Mouse (Mus musculus) MEL (cell line): ENCODE measurements around the gene Prdm16. TPM values are rescaled to one million over a fixed set of nuclear protein-coding genes. Genes with fewer than 3 reads are reported as not detected.

Source experiments
- DNase-seq: peaks from one replicate; pipeline ENCODE4 v3.0.0; 2011; ENCODE audit warnings: low read depth, low spot score
- H3K27ac ChIP-seq: 2 replicates; pipeline ENCODE4 v1.5.1; 2012; ENCODE audit warnings: low read depth, mild to moderate bottlenecking, control low read depth, low read length, moderate library complexity; ENCODE audit not compliant: control insufficient read depth
- H3K27me3 ChIP-seq, 2 experiments: fragments of 150-350 bp in 1 of 2; sonication (generic) in 1 of 2; 2 replicates each; pipeline ENCODE4 v1.6.1; 2012; ENCODE audit warnings: low read length in 2 of 2, mild to moderate bottlenecking in 2 of 2, improper control_type of control experiment in 1 of 2, moderate library complexity in 1 of 2; ENCODE audit not compliant: insufficient read depth in 2 of 2, control insufficient read depth in 1 of 2
- H3K36me3 ChIP-seq, 2 experiments: 2 replicates each; pipeline ENCODE4 v1.6.1; 2012 to 2014; ENCODE audit warnings: low read length in 2 of 2, improper control_type of control experiment in 1 of 2, inconsistent platforms in 1 of 2, mild to moderate bottlenecking in 1 of 2; ENCODE audit not compliant: insufficient read depth in 2 of 2, control insufficient read depth in 1 of 2
- H3K4me1 ChIP-seq, 2 experiments: fragments of 150-350 bp in 1 of 2; sonication (generic) in 1 of 2; 2 replicates each; pipeline ENCODE4 v1.6.1; 2012; ENCODE audit warnings: low read length in 2 of 2, improper control_type of control experiment in 1 of 2, mild to moderate bottlenecking in 1 of 2; ENCODE audit not compliant: insufficient read depth in 2 of 2, control insufficient read depth in 1 of 2
- H3K4me3 ChIP-seq, 2 experiments: fragments of 150-350 bp in 1 of 2; sonication (generic) in 1 of 2; 2 replicates each; pipeline ENCODE4 v1.5.1; 2012; ENCODE audit warnings: low read depth in 2 of 2, low read length in 2 of 2, mild to moderate bottlenecking in 2 of 2, moderate library complexity in 2 of 2, control low read depth in 1 of 2, improper control_type of control experiment in 1 of 2; ENCODE audit not compliant: control insufficient read depth in 1 of 2, insufficient read depth in 1 of 2
- H3K79me2 ChIP-seq: 2 replicates; pipeline ENCODE4 v1.6.1; 2012; ENCODE audit warnings: mild to moderate bottlenecking, low read length, moderate library complexity; ENCODE audit not compliant: control insufficient read depth, poor library complexity, insufficient read depth
- H3K9ac ChIP-seq: 2 replicates; pipeline ENCODE4 v1.6.1; 2012; ENCODE audit warnings: low read depth, mild to moderate bottlenecking, control low read depth, low read length, moderate library complexity; ENCODE audit not compliant: control insufficient read depth, poor library complexity, severe bottlenecking
- H3K9me3 ChIP-seq: fragments of 150-350 bp; sonication (generic); replicated peaks from 2 replicates; pipeline ENCODE4 v1.6.1; 2012; ENCODE audit warnings: mild to moderate bottlenecking, low read length, improper control_type of control experiment, moderate library complexity; ENCODE audit not compliant: insufficient read depth
- BHLHE40 ChIP-seq: IDR thresholded peaks from 2 replicates; pipeline ENCODE4 v1.6.1; 2012; ENCODE audit warnings: low read depth, mild to moderate bottlenecking, inconsistent platforms, low read length, improper control_type of control experiment, borderline replicate concordance
- CTCF ChIP-seq, 3 experiments: IDR thresholded peaks in 2 of 3; conservative IDR thresholded peaks in 1 of 3; 2 replicates each; pipeline ENCODE4 v1.5.1; 2011 to 2012; ENCODE audit warnings: low read length in 3 of 3, low read depth in 2 of 3, mild to moderate bottlenecking in 2 of 3, improper control_type of control experiment in 1 of 3, inconsistent platforms in 1 of 3, mixed read lengths in 1 of 3, moderate library complexity in 1 of 3; ENCODE audit not compliant: control insufficient read depth in 1 of 3, insufficient read depth in 1 of 3, poor library complexity in 1 of 3, severe bottlenecking in 1 of 3
- E2F4 ChIP-seq: IDR thresholded peaks from 2 replicates; pipeline ENCODE4 v1.6.1; 2011; ENCODE audit warnings: low read depth, low read length, improper control_type of control experiment, borderline replicate concordance
- ELF1 ChIP-seq: IDR thresholded peaks from 2 replicates; pipeline ENCODE4 v1.6.1; 2014; ENCODE audit warnings: low read depth, mild to moderate bottlenecking, inconsistent platforms, low read length, improper control_type of control experiment, moderate library complexity
- JUND ChIP-seq: IDR thresholded peaks from 2 replicates; pipeline ENCODE4 v1.6.1; 2011; ENCODE audit warnings: low read depth, mild to moderate bottlenecking, improper control_type of control experiment, low read length
- KAT2A ChIP-seq: conservative IDR thresholded peaks from 2 replicates; pipeline ENCODE4 v1.6.1; 2012; ENCODE audit warnings: low read depth, low read length, improper control_type of control experiment, inconsistent platforms
- MAX ChIP-seq: IDR thresholded peaks from 2 replicates; pipeline ENCODE4 v1.6.1; 2011; ENCODE audit warnings: low read length, improper control_type of control experiment
- MAZ ChIP-seq: IDR thresholded peaks from 2 replicates; pipeline ENCODE4 v1.6.1; 2012; ENCODE audit warnings: low read depth, mild to moderate bottlenecking, inconsistent platforms, low read length, improper control_type of control experiment
- MXI1 ChIP-seq: IDR thresholded peaks from 2 replicates; pipeline ENCODE4 v1.6.1; 2011; ENCODE audit warnings: mild to moderate bottlenecking, low read depth, low read length, improper control_type of control experiment
- MYC ChIP-seq: IDR thresholded peaks from 2 replicates; pipeline ENCODE4 v1.6.1; 2011; ENCODE audit warnings: low read depth, mild to moderate bottlenecking, low read length, improper control_type of control experiment, moderate library complexity
- POLR2A ChIP-seq, 2 experiments: IDR thresholded peaks; 2 replicates each; pipeline ENCODE4 v1.6.1; 2011 to 2012; ENCODE audit warnings: low read length in 2 of 2, mild to moderate bottlenecking in 2 of 2, control low read depth in 1 of 2, improper control_type of control experiment in 1 of 2, low read depth in 1 of 2, moderate library complexity in 1 of 2; ENCODE audit not compliant: control insufficient read depth in 1 of 2, insufficient read depth in 1 of 2, poor library complexity in 1 of 2
- POLR2AphosphoS5 ChIP-seq: IDR thresholded peaks from 2 replicates; pipeline ENCODE4 v1.6.1; 2012; ENCODE audit warnings: low read depth, borderline replicate concordance, mild to moderate bottlenecking, inconsistent platforms, low read length, moderate library complexity, mixed read lengths
- RCOR1 ChIP-seq: IDR thresholded peaks from 2 replicates; pipeline ENCODE4 v1.6.1; 2012; ENCODE audit warnings: low read depth, mild to moderate bottlenecking, inconsistent platforms, low read length, improper control_type of control experiment
- SIN3A ChIP-seq: IDR thresholded peaks from 2 replicates; pipeline ENCODE4 v1.6.1; 2012; ENCODE audit warnings: low read length, improper control_type of control experiment, inconsistent platforms
- SMC3 ChIP-seq: IDR thresholded peaks from 2 replicates; pipeline ENCODE4 v1.6.1; 2011; ENCODE audit warnings: low read depth, low read length, improper control_type of control experiment
- TAL1 ChIP-seq: IDR thresholded peaks from 2 replicates; pipeline ENCODE4 v1.6.1; 2012; ENCODE audit warnings: mild to moderate bottlenecking, inconsistent platforms, low read length, moderate library complexity, mixed read lengths
- TBP ChIP-seq: IDR thresholded peaks from 2 replicates; pipeline ENCODE4 v1.8.0; 2011; ENCODE audit warnings: low read depth, low read length, improper control_type of control experiment
- UBTF ChIP-seq: IDR thresholded peaks from 2 replicates; pipeline ENCODE4 v1.6.1; 2012; ENCODE audit warnings: low read depth, mild to moderate bottlenecking, inconsistent platforms, low read length, improper control_type of control experiment, moderate library complexity, borderline replicate concordance; ENCODE audit not compliant: insufficient read depth
- USF1 ChIP-seq: IDR thresholded peaks from 2 replicates; pipeline ENCODE4 v1.6.1; 2014; ENCODE audit warnings: low read depth, mild to moderate bottlenecking, inconsistent platforms, low read length, improper control_type of control experiment, moderate library complexity
- ZC3H11A ChIP-seq: IDR thresholded peaks from 2 replicates; pipeline ENCODE4 v1.6.1; 2012; ENCODE audit warnings: low read depth, mild to moderate bottlenecking, inconsistent platforms, low read length, improper control_type of control experiment
- ZNF384 ChIP-seq: IDR thresholded peaks from 2 replicates; pipeline ENCODE4 v1.6.1; 2012; ENCODE audit warnings: low read depth, mild to moderate bottlenecking, inconsistent platforms, low read length, improper control_type of control experiment
- polyA plus RNA-seq, 2 experiments: library from polyadenylated mRNA; stranded (reverse) in 1 of 2; unstranded in 1 of 2; fragments of >175 nt in 1 of 2; fragments of >200 nt in 1 of 2; gene quantifications; 2 replicates each; pipeline versions ENCODE4 v1.2.1 to v1.2.4; 2012; ENCODE audit warnings: low replicate concordance in 2 of 2, low read depth in 1 of 2; ENCODE audit not compliant: insufficient read length in 2 of 2, insufficient read depth in 1 of 2, missing spikeins in 1 of 2
- total RNA-seq: library from RNA; depleted of rRNA; stranded (reverse); fragments of 300-350 nt; gene quantifications from 2 replicates; pipeline ENCODE4 v1.2.3, GENCODE M21; 2012

Gene Prdm16
- total and polyA plus RNA-seq, 3 experiments: not detected

DNA sequence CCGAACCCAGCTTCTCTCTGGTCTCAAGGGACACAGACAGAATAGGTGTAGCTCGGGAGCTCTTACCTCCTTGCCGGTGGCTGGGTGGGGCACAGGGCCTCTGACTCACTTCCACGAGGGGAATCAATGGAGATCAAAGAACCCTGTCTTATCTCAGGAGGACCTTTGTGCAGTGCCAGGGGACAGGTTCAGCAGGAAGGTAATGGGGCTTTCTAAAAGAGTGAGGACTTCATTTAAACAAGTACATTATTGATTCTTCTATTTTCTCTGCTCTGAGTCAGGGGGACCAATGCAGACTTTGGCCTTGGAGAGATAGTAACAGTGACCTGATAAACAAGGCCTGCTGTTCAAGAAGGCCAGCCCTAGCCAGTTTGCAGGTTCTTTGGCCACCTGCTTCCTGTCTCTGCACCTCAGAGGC lies 218.3 kb downstream of the Prdm16 start:
- Histone ChIP-seq H3K79me2 (no peaks in the 10 kb centered on the region), H3K9me3 (no peaks in the 10 kb centered on the region), H3K27me3 (no peaks in the 10 kb centered on the region), H3K4me1 (no peaks in the 10 kb centered on the region), H3K27ac (no peak overlapping the region), H3K36me3 (no peaks in the 10 kb centered on the region), H3K4me3 (no peak overlapping the region), H3K9ac (no peak overlapping the region)
- TF ChIP-seq TBP (no peak), MYC (no peak), E2F4 (no peak), SIN3A (no peak), RCOR1 (no peak), CTCF (IDR thresholded peaks at IDR 0.05 in 2 of 3, conservative IDR thresholded peaks at IDR 0.05 in 1 of 3; ENCODE audit: control insufficient read depth in 1 of 3, insufficient read depth in 1 of 3, low read depth in 2 of 3, low read length in 3 of 3, poor library complexity in 1 of 3, severe bottlenecking in 1 of 3) (no peak), UBTF (no peak), ZC3H11A (no peak), TAL1 (no peak), MXI1 (no peak), USF1 (no peak)
- DNase-seq: no peak

DNA sequence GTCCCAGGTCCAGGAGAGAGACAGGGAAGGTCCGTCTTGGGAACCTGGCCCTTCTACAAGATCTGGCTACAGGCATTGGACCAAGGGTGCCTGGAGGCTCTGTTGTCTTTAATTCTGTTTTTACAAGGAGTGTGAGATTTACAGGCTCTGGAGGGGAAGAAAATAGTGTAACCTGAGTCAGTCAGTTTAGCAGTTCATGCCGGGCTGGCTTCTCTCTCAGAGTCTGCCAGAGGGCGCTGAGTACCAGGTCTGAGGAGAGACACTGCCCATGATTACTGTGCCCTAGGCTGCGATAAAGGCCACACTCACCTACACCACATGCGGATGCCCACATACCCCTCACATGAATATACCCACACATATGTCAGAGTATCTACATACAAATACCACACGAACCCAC lies 219.9 kb downstream of the Prdm16 start:
- Histone ChIP-seq H3K4me3 (no peak overlapping the region), H3K9ac (no peak overlapping the region), H3K9me3 (no peaks in the 10 kb centered on the region)

DNA sequence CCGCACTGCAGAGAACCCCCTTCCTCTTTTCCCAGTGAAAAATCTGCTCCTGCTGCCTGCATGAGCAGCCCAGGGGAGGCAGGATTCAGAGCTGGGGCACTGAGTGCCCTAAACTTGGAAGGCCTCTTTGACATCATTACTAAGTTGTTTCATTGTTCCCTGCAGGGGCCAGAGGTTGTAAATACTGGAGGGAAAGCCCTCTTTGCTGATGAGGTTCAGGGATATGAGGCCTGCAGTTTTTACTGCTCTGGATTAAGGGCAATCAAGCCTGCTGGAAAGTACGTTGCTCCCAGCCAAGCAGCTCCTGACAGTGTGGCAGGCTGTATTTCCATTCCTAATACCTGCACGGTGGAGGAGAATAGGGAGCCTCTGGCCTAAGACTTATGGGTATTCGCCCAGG lies 221.8 kb downstream of the Prdm16 start:
- H3K9me3 ChIP-seq: no peaks in the 10 kb centered on the region
- H3K4me1 ChIP-seq: no peaks in the 10 kb centered on the region
- no peak overlapping the region for H3K4me3 ChIP-seq
- no peak for DNase-seq
- H3K9ac ChIP-seq: no peak overlapping the region
- no peaks in the 10 kb centered on the region for H3K27me3 ChIP-seq
- no peak for TF ChIP-seq SMC3
- TF ChIP-seq ELF1: no peak
- TF ChIP-seq POLR2AphosphoS5: no peak
- no peak for TF ChIP-seq MYC
- no peak for TF ChIP-seq MAZ
- no peak for TF ChIP-seq E2F4
- TF ChIP-seq POLR2A (IDR thresholded peaks at IDR 0.05; ENCODE audit: control insufficient read depth in 1 of 2, insufficient read depth in 1 of 2, low read depth in 1 of 2, low read length in 2 of 2, poor library complexity in 1 of 2): no peak
- TF ChIP-seq KAT2A: no peak
- TF ChIP-seq CTCF (IDR thresholded peaks at IDR 0.05 in 2 of 3, conservative IDR thresholded peaks at IDR 0.05 in 1 of 3; ENCODE audit: control insufficient read depth in 1 of 3, insufficient read depth in 1 of 3, low read depth in 2 of 3, low read length in 3 of 3, poor library complexity in 1 of 3, severe bottlenecking in 1 of 3): no peak
- no peak for TF ChIP-seq ZNF384
- no peak overlapping the region for H3K27ac ChIP-seq
- no peaks in the 10 kb centered on the region for H3K79me2 ChIP-seq
- H3K36me3 ChIP-seq: no peaks in the 10 kb centered on the region

More for the DNA sequence above, 219.9 kb downstream of the Prdm16 start:
- no peak for TF ChIP-seq POLR2A (IDR thresholded peaks at IDR 0.05; ENCODE audit: control insufficient read depth in 1 of 2, insufficient read depth in 1 of 2, low read depth in 1 of 2, low read length in 2 of 2, poor library complexity in 1 of 2)
- TF ChIP-seq KAT2A: no peak
- no peak for TF ChIP-seq MAX
- no peak for TF ChIP-seq MYC
- TF ChIP-seq E2F4: no peak
- no peak for TF ChIP-seq UBTF
- no peak for TF ChIP-seq ZC3H11A
- no peak for TF ChIP-seq BHLHE40
- TF ChIP-seq JUND: no peak
- TF ChIP-seq MAZ: no peak
- no peak for TF ChIP-seq CTCF (IDR thresholded peaks at IDR 0.05 in 2 of 3, conservative IDR thresholded peaks at IDR 0.05 in 1 of 3; ENCODE audit: control insufficient read depth in 1 of 3, insufficient read depth in 1 of 3, low read depth in 2 of 3, low read length in 3 of 3, poor library complexity in 1 of 3, severe bottlenecking in 1 of 3)
- no peak for TF ChIP-seq ZNF384
- no peaks in the 10 kb centered on the region for H3K79me2 ChIP-seq
- H3K27me3 ChIP-seq: no peaks in the 10 kb centered on the region
- no peaks in the 10 kb centered on the region for H3K4me1 ChIP-seq
- DNase-seq: no peak
- H3K36me3 ChIP-seq: no peaks in the 10 kb centered on the region
- no peak overlapping the region for H3K27ac ChIP-seq
